37 mouse cellular contexts compared by ENCODE assay signal in genomic region chr1:162599617-162600016, GRCm38 (mm10). TPM values are rescaled to one million over a fixed set of nuclear protein-coding genes. Genes with fewer than 3 reads are reported as not detected.
"Had no signal": no experiment of that assay in that cellular context is flagged by ENCODE, and none has a peak within 500 bp of the region (broad histone marks: within the 10 kb centered on the region; RNA-seq: fewer than 3 reads in every experiment).

No protein-coding gene starts in this region.

- H3K4me1 ChIP-seq: heart, embryonic 15.5 days; intestine, embryonic 15.5 days; limb, embryonic 10.5 days; limb, embryonic 12.5 days had no signal

- H3K4me2 ChIP-seq: heart, embryonic 11.5 days; heart, embryonic 13.5 days; heart, embryonic 15.5 days; hindbrain, embryonic 13.5 days; intestine, embryonic 15.5 days; limb, embryonic 12.5 days had no signal

- ATAC-seq: forebrain, embryonic 16.5 days; hindbrain, embryonic 16.5 days; inflammation-experienced regulatory T-cells, adult 6 months; intestine, embryonic 15.5 days; intestine, postnatal 0 days had no signal

- H3K4me3 ChIP-seq: heart, embryonic 13.5 days; heart, embryonic 15.5 days; hindbrain, embryonic 13.5 days; intestine, embryonic 15.5 days; layer of hippocampus, adult 2 months; left cerebral cortex, adult 2 months; limb, embryonic 10.5 days; limb, embryonic 12.5 days had no signal

- H3K27ac ChIP-seq: heart, embryonic 13.5 days; heart, embryonic 15.5 days; hindbrain, embryonic 13.5 days; intestine, embryonic 15.5 days; layer of hippocampus, adult 2 months; left cerebral cortex, adult 2 months; limb, embryonic 10.5 days; limb, embryonic 12.5 days had no signal

- H3K9ac ChIP-seq: heart, embryonic 13.5 days; heart, embryonic 15.5 days; hindbrain, embryonic 13.5 days; intestine, embryonic 15.5 days; limb, embryonic 12.5 days had no signal

- H3K9me3 ChIP-seq: heart, embryonic 13.5 days; heart, embryonic 15.5 days; hindbrain, embryonic 13.5 days; intestine, embryonic 15.5 days; limb, embryonic 10.5 days; limb, embryonic 12.5 days had no signal

- H3K27me3 ChIP-seq: heart, embryonic 13.5 days; heart, embryonic 15.5 days; hindbrain, embryonic 13.5 days; intestine, embryonic 15.5 days; limb, embryonic 12.5 days had no signal

- DNase-seq: gastrocnemius, postnatal 14 days; gastrocnemius, postnatal 36 days; heart, adult 18-20 months; heart, postnatal 14 days; heart, postnatal 36 days; kidney, adult 18-20 months; kidney, adult 8-10 months; kidney, postnatal 10 days; kidney, postnatal 25 days; kidney, postnatal 4 days; liver had no signal

RNA-seq across cellular contexts. Expression of gene Myoc, which starts 39.3 kb away (rescaled TPM):
- total RNA-seq: hematopoietic stem cell, adult 5-6 weeks had no signal
- polyA plus RNA-seq: forebrain, embryonic 16.5 days; heart, embryonic 11.5 days; heart, embryonic 13.5 days; heart, embryonic 15.5 days; heart, postnatal 0 days; hindbrain, embryonic 11.5 days; hindbrain, embryonic 13.5 days; inflammation-experienced regulatory T-cells, adult 6 months; kidney, embryonic 14.5 days; limb, embryonic 10.5 days; limb, embryonic 12.5 days had no signal

RNA-seq across cellular contexts. Expression of gene Myocos, which starts 58.4 kb away (rescaled TPM):
- total RNA-seq: gastrocnemius, adult 18-20 months; gastrocnemius, adult 8-10 months; gastrocnemius, postnatal 14 days; gastrocnemius, postnatal 36 days; heart, adult 18-20 months; heart, adult 8-10 months; heart, postnatal 14 days; heart, postnatal 36 days; hematopoietic stem cell, adult 5-6 weeks; layer of hippocampus, adult 2 months; layer of hippocampus, postnatal 10 days; layer of hippocampus, postnatal 25 days; left cerebral cortex, adult 2 months; left cerebral cortex, postnatal 25 days had no signal
- polyA plus RNA-seq: forebrain, embryonic 16.5 days; gonadal fat pad, adult 2 months; heart, embryonic 11.5 days; heart, embryonic 13.5 days; heart, embryonic 15.5 days; heart, postnatal 0 days; hindbrain, embryonic 11.5 days; hindbrain, embryonic 13.5 days; hindbrain, embryonic 16.5 days; inflammation-experienced regulatory T-cells, adult 6 months; intestine, embryonic 15.5 days; intestine, postnatal 0 days; kidney, embryonic 14.5 days; kidney, embryonic 16.5 days; limb, embryonic 10.5 days; limb, embryonic 12.5 days; limb, embryonic 14.5 days had no signal
